Mouse (Mus musculus): ENCODE measurements around the gene Urah.

Gene Urah

DNA sequence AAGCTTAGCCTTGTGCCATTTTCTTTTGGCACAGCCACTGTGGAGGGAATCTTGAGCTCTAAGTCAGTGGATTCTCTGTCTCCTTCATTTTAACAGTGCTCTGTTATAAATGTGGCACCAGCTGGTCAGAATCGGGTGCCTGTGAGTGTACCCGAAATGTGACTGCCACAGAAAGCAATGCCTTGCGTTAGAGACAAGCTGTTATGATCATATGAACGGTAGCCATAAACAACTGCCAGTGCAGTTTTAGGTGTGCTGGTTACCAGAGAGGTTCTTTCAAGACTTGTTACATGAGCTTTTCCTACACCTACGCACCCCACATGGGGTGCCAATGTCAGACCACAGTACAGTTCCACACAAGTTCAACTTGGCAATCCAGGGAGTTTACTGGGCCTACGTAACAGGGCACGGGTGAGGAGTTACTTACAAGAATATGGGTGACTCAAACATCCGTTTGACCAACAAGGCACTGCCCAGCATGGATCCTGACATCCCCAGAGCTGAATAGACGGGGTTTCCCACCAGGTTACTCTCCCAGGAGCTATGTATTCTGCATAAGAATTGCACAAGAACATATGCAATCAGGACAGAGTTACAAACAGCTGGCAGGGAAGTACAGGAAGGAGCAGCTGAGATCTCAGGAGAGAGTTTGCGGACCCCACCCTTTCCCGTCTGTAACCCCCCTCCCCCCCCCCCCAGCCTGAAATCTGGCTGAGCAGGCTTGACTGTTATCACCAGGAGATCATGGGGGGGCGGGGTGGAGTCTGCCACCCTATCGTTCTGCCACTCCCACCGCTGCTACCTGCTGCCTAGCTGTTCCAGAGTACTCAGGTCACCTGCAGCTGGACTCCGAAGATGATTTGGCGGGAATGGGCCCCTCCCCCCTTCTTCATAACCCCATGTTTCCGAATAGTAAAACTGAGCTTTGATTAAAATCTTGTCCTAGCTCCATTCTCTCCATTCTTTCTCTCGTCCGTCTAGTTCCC lies 6.2 kb downstream of the Urah start:
- DNase-seq (ENCODE audit: low spot score): no peak

DNA sequence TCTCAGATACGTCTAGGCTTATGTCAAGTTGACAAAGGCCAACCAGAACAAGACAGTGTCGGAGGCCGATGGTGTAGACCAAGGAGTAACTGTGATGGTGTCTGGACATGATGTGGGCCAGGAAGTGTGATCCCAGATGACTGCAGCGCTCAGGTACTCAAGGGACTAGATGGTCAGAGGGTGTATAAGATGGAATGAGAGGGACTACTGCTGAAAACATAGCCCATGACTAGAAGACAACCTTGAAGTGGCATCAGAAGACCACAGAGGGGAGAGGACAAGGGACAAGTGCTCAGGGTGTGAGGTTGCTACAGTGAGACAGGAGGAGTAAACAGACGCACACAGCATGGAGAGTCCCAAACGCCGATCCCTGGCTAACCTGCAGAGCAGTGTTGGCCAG lies 9.0 kb downstream of the Urah start:
- DNase-seq (ENCODE audit: low spot score): no peak

DNA sequence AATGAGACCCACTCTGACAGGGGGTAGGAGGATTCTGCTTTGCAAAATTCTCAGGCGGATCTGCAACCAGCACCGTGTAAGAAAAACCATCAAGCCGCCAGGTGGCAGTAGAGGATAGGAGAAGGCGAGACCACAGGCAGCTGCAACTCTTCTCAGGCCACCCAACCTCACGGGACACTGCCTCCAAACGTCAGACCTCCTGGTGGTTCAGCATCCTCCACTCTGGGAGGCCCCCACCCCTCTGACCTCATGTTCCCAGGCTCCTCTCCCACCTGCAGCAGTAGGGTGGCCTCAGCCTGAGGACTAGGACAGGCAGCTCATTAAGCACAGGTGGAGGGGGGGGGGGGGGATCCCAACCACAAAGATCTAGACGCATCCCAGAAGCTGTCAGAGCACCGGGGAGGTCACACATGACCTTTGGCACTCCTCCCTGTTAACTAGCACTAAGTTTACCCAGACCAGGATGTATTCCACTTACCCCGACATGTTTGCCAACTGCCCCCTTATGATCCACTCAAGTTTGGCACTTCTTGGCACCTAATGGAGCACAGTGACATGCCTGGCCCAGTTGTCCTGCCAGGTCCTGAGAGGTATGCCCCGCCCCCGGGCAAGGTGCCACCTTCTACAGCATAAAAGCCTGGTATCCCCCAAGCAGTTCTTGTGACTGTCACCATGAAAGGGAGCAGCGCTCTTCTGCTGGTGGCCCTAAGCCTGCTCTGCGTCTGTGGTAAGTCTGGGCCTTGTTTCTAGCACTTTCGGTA lies 10.3 kb downstream of the Urah start, which contains the start of gene Scgb1c1:
Gene Scgb1c1 (plus strand): TSS at position 643 of the 761 bp plus-strand sequence.
- peak; percentile 91 for DNase-seq (ENCODE audit: low spot score)

DNA sequence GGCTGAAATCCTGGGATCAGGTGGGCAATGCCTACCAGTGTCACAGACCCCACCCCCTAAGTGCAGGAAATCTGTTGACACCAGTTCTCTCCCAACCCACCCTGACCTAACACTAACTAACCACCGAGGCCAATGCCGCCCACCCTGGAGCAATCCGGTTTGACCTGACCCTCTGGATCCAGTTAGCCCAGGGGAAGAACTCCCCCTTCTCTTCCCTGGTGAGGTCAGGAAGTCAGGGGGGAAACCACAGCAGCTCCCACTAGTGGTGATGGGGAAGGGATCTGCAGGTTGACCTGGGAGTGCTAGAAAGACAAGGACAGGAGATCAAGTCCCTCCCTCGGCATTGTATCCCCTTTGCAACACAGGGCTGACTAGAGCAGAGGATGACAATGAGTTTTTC lies 10.9 kb downstream of the Urah start:
- DNase-seq (ENCODE audit: low spot score): no peak

DNA sequence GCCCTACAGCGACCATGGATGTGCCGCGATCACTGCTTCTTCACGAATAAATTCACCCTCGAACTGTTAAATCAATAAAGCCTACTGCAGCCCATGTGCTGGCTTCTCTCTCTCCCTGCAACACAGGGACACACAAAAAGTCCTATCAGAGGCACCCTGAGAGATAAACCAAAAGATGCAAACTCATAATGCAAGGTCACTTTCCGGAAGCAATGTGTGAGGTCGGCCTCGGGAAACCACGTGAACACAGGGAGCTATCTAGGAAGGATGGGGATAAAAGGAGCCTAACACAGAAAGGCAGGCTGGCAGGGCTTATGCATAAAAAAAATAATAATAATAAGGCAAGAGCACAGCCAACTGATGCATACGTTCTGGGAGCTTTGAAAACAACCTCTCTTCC lies 11.9 kb downstream of the Urah start:
- DNase-seq (ENCODE audit: low spot score): no peak

DNA sequence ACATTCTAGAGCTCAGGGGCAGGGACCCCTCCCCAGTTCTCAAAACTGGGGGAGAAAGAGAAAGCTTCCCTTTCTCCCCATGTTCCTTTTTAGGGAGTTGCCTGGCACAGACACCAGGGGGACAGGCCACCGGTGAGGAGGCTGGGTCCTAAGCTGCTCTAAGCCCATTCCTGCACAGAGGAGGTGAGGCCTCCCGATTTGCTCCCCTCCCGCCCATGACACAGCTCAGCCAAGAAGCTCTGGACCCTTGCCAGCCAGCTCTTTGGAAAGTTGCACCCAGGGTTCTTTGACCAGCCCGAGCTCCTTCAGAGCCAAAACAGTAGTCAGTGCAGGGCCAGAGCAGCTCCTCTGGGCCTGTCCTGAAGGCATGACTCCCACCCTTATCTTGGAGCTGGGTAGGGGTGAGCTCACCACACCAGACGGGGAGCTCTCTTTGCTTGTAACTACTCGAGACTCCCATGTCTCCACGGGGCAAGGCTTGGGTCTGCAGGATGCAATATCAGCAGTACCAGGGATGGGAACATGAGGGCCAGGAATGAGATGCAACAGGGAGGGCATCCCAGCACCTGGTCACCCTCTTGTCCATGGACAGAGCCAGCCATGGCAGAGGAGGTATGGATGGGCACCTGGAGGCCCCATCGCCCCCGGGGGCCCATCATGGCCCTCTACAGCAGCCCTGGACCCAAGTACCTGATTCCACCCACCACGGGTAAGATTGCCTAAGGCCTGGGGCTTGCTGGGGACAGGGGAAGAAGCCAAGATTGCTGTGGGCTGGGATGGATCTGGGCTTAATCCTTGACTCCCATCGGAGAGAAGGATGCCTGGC lies 13.2 kb downstream of the Urah start, which contains the start of gene Odf3:
Gene Odf3 (plus strand): TSS at position 51 of the 826 bp plus-strand sequence.
- no peak for DNase-seq (ENCODE audit: low spot score)

DNA sequence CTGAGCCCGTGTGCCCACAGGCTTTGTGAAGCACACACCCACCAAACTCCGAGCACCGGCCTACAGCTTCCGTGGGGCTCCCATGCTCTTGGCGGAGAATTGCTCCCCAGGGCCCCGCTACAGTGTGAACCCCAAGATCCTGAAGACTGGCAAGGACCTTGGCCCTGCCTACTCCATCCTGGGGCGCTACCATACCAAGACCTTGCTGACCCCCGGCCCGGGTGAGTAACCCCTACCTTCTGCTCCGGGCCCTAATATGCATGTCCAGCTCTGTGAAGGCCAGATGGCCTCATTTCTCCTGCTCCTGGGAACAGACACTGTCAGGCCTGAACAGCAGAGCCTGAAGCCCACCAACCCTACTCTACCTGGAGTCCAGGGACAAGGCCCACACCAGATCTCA lies 13.8 kb downstream of the Urah start:
- no peak for DNase-seq (ENCODE audit: low spot score)

DNA sequence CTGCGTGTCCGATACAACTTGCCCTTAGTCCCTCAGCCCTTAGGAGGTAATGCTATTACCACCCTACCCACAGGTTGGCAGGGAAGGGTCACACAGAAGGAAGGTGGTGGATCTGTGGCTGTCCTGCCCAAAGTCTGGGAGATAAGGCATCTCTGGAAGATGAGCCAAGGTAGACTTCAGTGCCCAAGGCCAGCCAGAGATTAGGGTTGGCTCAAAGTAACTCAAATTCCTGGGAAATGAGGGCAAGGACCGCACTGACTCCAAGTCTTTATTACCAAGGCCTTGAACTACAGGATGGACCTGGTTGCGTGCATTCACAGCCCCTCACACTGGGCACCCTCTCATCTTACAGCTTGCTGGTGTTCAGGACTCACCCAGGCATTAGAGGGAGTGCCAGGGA lies 17.1 kb downstream of the Urah start:
- no peak for DNase-seq (ENCODE audit: low spot score)

DNA sequence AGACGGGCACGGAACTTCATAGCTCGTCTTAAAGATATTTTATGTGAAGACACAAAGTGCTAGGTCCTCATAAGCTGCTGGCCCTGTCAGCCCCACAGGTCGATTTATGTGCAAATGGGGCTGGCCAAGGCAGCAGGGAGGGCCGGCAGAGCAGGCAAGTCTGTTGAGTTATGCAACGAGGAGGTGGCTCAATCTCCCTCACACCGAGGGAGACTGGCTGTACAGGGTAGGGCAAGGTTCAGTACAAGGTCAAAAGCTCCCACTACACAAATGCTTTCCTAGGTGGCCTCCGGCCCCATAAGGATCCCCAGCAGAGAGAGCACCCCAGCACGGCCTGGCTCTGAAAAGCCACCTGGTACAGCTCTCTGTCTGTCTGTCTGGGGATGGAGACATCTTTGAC lies 18.6 kb downstream of the Urah start:
- DNase-seq (ENCODE audit: low spot score): no peak

DNA sequence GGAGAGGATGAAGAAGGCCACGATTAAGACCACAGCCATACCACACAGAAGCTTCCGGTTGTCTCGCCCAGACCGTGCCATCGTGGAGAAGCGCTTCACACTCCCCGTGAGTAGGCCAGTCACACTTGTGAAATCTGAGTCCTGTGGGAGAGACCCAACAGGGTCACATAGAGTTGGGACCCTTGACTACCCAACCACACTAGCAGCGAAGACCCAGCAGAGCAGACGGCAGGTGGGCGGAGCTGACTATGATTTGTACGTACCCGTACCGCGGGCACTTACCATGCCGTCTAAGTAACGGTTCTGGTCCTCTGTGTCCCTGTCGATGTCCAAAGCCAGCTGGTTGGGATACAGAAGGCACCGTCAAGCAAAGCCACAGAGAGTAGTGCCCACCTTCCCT lies 19.7 kb downstream of the Urah start:
- DNase-seq (ENCODE audit: low spot score): no peak

DNA sequence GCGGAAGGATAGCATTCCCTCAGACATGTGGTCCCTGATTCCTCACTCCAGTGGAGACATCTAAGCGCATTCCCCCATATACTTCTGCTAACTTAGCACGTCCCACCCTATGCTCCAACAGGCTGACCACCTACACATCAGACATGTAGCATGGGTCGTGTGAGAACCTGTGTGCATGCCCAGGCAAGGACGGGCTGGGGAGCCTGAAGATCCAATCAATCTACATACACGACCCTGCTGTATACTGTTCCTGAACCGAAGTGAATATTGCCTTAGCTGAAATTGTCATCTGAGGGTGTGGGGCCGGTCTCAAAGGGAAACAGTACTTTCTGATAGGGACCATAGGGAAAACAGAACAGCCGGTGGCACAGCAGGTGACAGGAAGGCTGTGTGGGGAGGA lies 20.4 kb downstream of the Urah start:
- DNase-seq (ENCODE audit: low spot score): no peak

DNA sequence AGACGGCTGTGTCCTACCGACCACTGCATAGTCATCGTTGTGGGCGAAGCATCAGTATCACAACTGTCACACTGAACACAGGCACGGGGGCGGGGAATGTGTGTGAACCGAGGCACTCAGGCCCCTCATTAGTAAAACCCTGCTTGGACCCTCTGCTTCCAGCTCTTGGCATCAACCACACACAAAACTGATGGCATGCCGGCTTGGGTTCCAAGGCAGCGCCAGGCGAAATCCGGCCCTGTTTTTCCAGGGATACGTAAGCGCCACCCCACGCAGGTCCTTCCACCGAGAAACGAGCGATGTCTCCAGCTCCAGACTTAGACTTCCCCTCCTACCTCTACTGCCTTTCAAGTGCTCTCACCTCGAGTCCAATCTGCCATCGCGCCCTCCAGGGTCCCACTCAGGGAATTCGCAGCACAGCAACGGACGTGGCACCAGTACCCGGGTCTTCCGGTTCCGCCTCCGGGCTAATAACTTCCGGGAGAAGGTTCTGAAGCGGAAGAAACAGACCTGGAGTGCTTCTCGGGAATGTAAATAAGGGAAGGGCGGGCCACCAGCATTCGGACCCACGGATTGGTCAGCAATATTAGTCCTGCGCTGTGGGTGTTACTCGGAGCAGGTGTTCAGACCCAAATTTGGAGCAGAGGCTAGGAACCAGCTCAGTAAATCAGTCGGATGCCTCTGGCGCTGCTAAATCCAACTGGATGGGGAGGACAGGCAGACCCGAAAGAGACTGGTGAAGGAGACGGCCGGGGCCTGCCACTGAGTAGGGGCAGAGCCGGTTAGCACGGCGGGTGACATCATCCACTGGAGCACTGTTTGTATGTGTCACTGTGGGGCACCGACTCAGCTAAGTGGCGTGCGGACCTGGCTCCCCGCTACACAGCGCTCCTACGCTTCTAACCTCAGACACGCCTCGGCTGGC lies 21.3 kb downstream of the Urah start, which contains the start of gene Gm45785:
Gene Gm45785 (minus strand): TSS at position 472 of the 925 bp plus-strand sequence.
- peak; percentile 88 for DNase-seq (ENCODE audit: low spot score)

DNA sequence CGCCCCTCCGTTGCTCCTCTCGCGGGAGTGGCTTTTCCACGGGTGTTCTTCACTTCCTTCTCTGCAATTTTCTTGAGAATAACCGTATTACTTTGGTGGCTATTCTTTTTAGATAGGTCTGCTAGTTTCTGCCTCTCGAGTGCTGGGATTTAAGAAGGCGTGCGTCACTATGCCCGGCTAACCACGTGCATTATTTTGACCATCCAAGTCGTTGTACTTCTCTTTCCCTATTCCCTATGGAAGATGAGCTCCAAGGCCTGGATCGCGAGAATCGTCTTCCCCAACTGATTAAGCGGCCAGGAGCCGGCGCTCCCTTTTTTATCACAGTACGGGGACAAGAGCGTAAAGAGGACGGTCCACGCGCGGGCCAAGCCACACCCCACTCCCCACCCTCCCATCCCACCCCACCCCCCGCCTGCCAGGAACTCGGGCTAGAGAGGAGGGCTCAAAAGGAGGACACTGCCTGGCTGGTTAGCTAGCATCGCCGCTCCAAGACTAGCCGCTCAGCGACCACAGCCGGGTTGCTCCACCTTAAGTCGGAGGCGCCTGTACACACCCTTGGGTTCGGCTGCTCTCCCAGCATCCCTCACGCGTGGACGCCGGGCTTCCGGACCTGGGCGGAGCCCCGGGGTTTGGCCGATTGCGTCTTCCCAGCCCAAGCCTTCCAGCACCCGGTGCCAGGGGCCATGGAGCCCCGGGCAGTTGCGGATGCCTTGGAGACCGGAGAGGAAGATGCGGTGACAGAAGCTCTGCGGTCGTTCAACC lies 22.1 kb downstream of the Urah start, which contains the start of gene Ric8a:
Gene Ric8a (plus strand): TSS at position 173 of the 765 bp plus-strand sequence.
- DNase-seq (ENCODE audit: low spot score): peak; percentile 79

DNA sequence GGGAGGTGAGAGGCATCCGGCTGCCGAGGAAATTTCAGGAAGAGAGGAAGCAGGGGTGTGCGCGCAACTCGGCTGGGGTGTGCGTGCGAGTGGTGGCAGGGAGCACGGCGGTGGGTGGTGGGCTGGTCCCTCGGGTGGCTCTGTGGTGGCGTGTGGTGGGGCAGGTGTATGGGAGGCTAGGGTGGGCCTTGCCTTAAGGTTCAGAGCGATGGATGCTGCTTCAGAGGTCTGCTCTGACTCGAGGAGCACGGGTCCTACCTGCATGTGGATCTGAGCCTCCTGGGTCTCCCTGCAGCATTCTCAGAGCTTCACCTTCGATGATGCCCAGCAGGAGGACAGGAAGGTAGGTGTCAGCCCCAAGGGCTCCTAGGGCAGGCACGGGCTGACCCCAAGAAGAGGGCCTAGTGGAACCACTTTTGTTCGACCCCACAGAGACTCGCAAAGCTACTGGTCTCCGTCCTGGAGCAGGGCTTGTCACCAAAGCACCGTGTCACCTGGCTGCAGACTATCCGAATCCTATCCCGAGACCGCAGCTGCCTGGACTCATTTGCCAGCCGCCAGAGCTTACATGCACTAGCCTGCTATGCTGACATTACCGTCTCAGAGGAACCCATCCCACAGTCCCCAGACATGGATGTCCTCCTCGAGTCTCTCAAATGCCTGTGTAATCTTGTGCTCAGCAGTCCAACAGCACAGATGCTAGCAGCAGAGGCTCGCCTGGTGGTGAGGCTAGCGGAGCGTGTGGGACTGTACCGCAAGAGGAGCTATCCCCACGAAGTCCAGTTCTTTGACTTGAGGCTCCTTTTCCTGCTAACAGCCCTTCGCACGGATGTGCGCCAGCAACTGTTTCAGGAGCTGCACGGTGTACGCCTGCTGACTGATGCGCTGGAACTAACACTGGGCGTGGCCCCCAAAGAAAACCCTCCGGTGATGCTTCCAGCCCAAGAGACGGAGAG lies 23.0 kb downstream of the Urah start, which contains the start of gene Bet1l:
Gene Bet1l (minus strand): TSS at position 28 of the 956 bp plus-strand sequence.
- DNase-seq (ENCODE audit: low spot score): peak; percentile 17

DNA sequence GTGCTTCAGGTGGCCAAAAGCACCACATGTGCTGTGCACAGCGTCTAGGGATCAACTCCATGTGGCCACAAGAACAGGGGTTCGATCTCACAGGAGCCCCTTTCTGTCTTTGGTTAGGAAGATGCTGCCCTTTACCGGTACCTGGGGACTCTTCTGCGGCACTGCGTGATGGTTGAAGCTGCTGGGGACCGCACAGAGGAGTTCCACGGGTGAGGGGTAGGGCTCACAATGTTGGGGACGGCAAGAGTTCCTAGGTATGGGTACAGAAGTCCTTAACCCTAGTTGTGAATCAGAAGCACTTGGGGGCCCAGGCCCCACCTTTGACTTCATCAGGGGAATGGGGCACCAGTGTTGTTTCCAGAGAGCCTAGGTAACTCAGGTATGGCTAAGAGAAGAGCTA lies 23.9 kb downstream of the Urah start:
- DNase-seq (ENCODE audit: low spot score): no peak

DNA sequence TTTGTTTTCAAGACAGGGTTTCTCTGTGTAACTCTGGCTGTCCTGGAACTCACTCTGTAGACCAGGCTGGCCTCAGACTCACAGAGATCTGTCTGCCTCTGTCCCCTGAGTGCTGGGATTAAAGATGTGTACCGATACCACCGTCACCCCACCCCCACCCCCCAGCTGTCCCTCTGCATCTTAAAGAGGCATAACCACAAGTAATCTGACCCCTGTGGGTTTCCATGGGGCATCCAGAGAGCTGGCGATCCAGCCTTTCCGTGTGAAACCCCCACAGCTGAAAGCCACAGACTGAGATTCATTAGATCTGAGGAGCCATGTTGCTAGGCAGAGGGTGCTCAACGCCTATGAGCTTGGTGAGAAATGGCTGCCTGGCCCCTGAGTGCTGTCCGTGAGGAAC lies 25.2 kb downstream of the Urah start:
- DNase-seq (ENCODE audit: low spot score): no peak

DNA sequence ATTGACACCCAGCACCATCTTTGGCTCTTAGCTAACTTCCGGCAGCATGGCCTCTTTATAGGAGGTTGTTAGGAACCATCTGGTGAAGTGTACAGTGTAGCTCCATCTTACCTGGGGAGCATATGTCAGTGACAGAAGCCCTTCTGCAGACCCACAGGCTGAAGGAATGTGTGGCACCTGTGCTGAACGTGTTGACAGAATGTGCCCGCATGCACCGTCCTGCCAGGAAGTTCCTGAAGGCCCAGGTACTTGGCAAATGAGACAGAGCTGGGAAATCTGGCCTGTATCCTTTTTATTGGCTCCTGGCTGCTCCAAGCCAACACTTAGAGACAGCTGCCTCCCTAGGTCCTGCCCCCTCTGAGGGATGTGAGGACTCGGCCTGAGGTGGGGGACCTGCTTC lies 25.9 kb downstream of the Urah start:
- DNase-seq (ENCODE audit: low spot score): no peak

DNA sequence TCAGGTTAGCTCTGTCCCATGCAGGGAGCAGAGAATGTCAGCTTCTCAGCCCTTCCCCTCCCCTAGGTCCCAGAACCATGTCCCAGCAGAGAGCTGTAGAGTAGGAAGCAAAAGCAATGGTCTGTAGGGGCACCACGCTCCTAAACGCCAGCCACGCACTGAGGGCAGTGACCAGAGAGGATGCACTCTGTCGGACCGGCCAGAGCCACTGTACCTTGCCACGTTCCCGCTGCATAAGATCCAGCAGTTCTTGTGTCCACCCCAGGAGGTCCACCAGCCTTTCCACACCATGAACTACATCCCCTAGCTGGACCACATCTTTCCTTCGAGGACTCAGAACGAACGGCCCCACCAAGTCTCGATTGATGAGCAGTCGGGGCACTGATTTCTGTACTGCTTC lies 29.9 kb downstream of the Urah start:
- no peak for DNase-seq (ENCODE audit: low spot score)

DNA sequence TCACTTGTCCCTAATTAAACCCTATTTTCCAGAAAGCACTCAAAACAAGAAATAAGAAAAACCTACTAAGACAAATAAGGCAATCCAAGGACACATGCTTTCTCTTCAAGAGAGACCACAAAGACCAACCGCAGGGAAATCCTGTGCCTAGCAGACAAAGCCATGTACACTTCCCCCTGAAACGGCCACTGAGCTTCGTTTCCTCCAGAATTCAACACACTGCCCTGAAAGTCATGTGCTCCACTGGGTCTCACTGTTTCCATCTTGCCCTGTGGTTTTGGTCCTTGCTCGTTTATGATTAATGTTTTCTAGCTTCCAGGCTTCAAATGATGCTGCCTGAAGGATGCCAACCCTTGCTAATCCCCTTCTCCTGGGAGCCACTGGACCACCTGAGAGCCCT lies 39.4 kb downstream of the Urah start:
- no peak for DNase-seq (ENCODE audit: low spot score)
